Mouse (Mus musculus): ENCODE data around the gene Cabp4.

GRCm38 (mm10) chr19:4153232-4153654 lies 9.4 kb upstream of the Cabp4 start, which contains the start of gene Ptprcap:
- TF ChIP-seq CTCF (IDR thresholded peaks at IDR 0.05; ENCODE audit: extremely low read depth, insufficient read depth, insufficient read length, insufficient replicate concordance) (no peak), POLR2A (IDR thresholded peaks at IDR 0.05; ENCODE audit: low read depth, low read length) (no peak)
